Mouse (Mus musculus): Measurements from ENCODE around the gene 0610010K14Rik. TPM values are rescaled to one million over a fixed set of nuclear protein-coding genes. Genes with fewer than 3 reads are reported as not detected.

0610010K14Rik gene
- polyA plus RNA-seq, 1 experiment from 2014 or later: 229 TPM

DNA sequence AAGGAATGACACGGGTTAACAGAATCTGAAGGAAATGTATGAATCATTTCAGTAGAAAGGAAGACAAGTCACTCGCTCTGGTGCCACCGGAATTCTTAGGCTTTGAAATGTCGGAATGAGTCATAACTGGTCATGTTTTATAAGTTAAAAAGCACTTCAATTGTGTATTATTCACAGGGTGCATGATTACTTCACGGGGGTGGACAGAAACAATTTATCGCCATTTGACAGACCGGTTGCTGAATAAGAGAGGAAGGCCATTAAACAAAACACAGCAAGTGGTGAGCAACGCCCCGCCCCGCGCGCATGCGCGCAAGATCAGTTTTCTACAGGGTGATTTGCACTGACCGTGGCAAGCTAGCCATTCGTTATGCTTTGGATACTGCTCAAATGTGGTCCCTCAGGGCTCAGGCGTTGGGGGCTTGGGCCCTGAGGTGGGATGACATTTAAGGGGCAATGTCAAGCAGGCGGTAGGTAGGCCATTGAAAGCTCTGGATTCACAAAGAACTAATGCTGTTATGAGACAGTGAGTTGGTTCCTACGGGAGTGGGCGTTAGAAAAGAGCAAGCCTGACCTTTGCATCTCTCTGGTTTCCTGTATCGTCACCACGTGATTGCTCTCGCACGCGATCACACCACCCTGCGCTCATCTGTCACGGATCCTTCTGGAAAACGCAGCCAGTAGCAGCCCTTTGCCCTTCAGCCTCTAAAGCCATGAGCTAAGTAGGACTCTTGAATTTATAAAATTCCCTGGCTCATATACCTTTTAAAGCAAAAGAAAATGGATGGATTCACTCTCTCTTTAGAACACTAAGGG lies 48.2 kb downstream of the 0610010K14Rik start:
- DNase-seq (ENCODE audit: low spot score) (no peak), ATAC-seq (ENCODE audit: low FRiP score) (no peak)
- no peaks in the 10 kb centered on the region for H3K36me3 ChIP-seq (ENCODE audit: control insufficient read depth, insufficient read depth, low read length)
- H3K9ac ChIP-seq (ENCODE audit: low read depth, low read length): no peak overlapping the region
- H3K9me3 ChIP-seq (ENCODE audit: control insufficient read depth, low read length): no peaks in the 10 kb centered on the region
- no peak overlapping the region for H3K4me2 ChIP-seq (replicated peaks; ENCODE audit: low read depth, low read length)
- WGBS: 80% methylated on average over 28 of the region's 28 CpGs
- H3K27me3 ChIP-seq (ENCODE audit: control insufficient read depth, insufficient read depth, low read length): no peaks in the 10 kb centered on the region
- no peak overlapping the region for H3K4me3 ChIP-seq (ENCODE audit: low read depth, low read length)
- no peaks in the 10 kb centered on the region for H3K4me1 ChIP-seq (replicated peaks; ENCODE audit: control insufficient read depth, insufficient read depth, low read length)
- H3K27ac ChIP-seq (ENCODE audit: low read depth, low read length): no peak overlapping the region

MicroRNA genes within 50 kb of the gene (microRNA counts, 519-probe panel; counts per million panel counts)
- microRNA mmu-miR-195 (3,200 counts per million, percentile 17 among the panel's probes with 10 or more counts), microRNA mmu-miR-497 (not detected)

Other genes with a start within 250 kb of the 0610010K14Rik start
- gene Gabarap, start 246.8 kb downstream of the 0610010K14Rik start, polyA plus RNA-seq (2014; fragmentation: Nextera tagmentation; extraction: Ambion mirVana): 621 and 643 TPM in 2 replicates
- 56.7 and 57.5 TPM in 2 replicates for gene Phf23, start 242.1 kb downstream of the 0610010K14Rik start, polyA plus RNA-seq (2014; fragmentation: Nextera tagmentation; extraction: Ambion mirVana)
- gene Dvl2, start 237.3 kb downstream of the 0610010K14Rik start, polyA plus RNA-seq (2014; fragmentation: Nextera tagmentation; extraction: Ambion mirVana): 24.6 and 27.2 TPM in 2 replicates
- 45.1 and 52.1 TPM in 2 replicates for gene Acadvl, start 222.5 kb downstream of the 0610010K14Rik start, polyA plus RNA-seq (2014; fragmentation: Nextera tagmentation; extraction: Ambion mirVana)
- gene Dlg4, start 221.0 kb downstream of the 0610010K14Rik start, polyA plus RNA-seq (2014; fragmentation: Nextera tagmentation; extraction: Ambion mirVana): 13.2 and 18.7 TPM in 2 replicates
- gene Asgr1, start 183.8 kb downstream of the 0610010K14Rik start, polyA plus RNA-seq (2014; fragmentation: Nextera tagmentation; extraction: Ambion mirVana): 0.29 and 0.40 TPM in 2 replicates
- not detected in 2 replicates for gene Asgr2, start 145.3 kb downstream of the 0610010K14Rik start, polyA plus RNA-seq (2014; fragmentation: Nextera tagmentation; extraction: Ambion mirVana)
- gene Mgl2, start 107.6 kb downstream of the 0610010K14Rik start, polyA plus RNA-seq (2014; fragmentation: Nextera tagmentation; extraction: Ambion mirVana): 0.42 TPM in 1 of 2 replicates, not detected in the other
- 0.32 and 1.4 TPM in 2 replicates for gene Clec10a, start 81.7 kb downstream of the 0610010K14Rik start, polyA plus RNA-seq (2014; fragmentation: Nextera tagmentation; extraction: Ambion mirVana)
- 0.40 and 0.51 TPM in 2 replicates for gene Slc16a11, start 25.2 kb downstream of the 0610010K14Rik start, polyA plus RNA-seq (2014; fragmentation: Nextera tagmentation; extraction: Ambion mirVana)
- gene Slc16a13, start 16.9 kb downstream of the 0610010K14Rik start, polyA plus RNA-seq (2014; fragmentation: Nextera tagmentation; extraction: Ambion mirVana): 10.9 and 14.3 TPM in 2 replicates
- gene Bcl6b, start 8.1 kb downstream of the 0610010K14Rik start, polyA plus RNA-seq (2014; fragmentation: Nextera tagmentation; extraction: Ambion mirVana): 5.0 and 5.9 TPM in 2 replicates
- 10.2 and 11.6 TPM in 2 replicates for gene Gm21988, start 1.9 kb upstream of the 0610010K14Rik start, polyA plus RNA-seq (2014; fragmentation: Nextera tagmentation; extraction: Ambion mirVana)
- 146 and 147 TPM in 2 replicates for gene Rnasek, start 1.9 kb upstream of the 0610010K14Rik start, polyA plus RNA-seq (2014; fragmentation: Nextera tagmentation; extraction: Ambion mirVana)
- 3.5 and 3.7 TPM in 2 replicates for gene Alox12, start 17.4 kb upstream of the 0610010K14Rik start, polyA plus RNA-seq (2014; fragmentation: Nextera tagmentation; extraction: Ambion mirVana)
- not detected in 2 replicates for gene Alox12e, start 84.7 kb upstream of the 0610010K14Rik start, polyA plus RNA-seq (2014; fragmentation: Nextera tagmentation; extraction: Ambion mirVana)
- gene Alox15, start 114.1 kb upstream of the 0610010K14Rik start, polyA plus RNA-seq (2014; fragmentation: Nextera tagmentation; extraction: Ambion mirVana): 0.18 TPM in 1 of 2 replicates, not detected in the other
- gene Pelp1, start 172.1 kb upstream of the 0610010K14Rik start, polyA plus RNA-seq (2014; fragmentation: Nextera tagmentation; extraction: Ambion mirVana): 31.0 and 32.0 TPM in 2 replicates
- 27.8 and 38.1 TPM in 2 replicates for gene Arrb2, start 194.7 kb upstream of the 0610010K14Rik start, polyA plus RNA-seq (2014; fragmentation: Nextera tagmentation; extraction: Ambion mirVana)
- 40.2 and 42.0 TPM in 2 replicates for gene Med11, start 214.0 kb upstream of the 0610010K14Rik start, polyA plus RNA-seq (2014; fragmentation: Nextera tagmentation; extraction: Ambion mirVana)
- 0.22 and 0.43 TPM in 2 replicates for gene Zmynd15, start 221.5 kb upstream of the 0610010K14Rik start, polyA plus RNA-seq (2014; fragmentation: Nextera tagmentation; extraction: Ambion mirVana)
- gene Cxcl16, start 222.1 kb upstream of the 0610010K14Rik start, polyA plus RNA-seq (2014; fragmentation: Nextera tagmentation; extraction: Ambion mirVana): 0.42 and 1.2 TPM in 2 replicates

Data from hindbrain, embryonic 11.5 days (tissue).